Mouse (Mus musculus) liver, adult (tissue): Measurements from ENCODE around the gene Lasp1.

Source experiments
- GATA4 ChIP-seq: IDR thresholded peaks from 2 replicates; pipeline ENCODE4 v1.6.1; 2014; ENCODE audit warnings: mild to moderate bottlenecking, low read length; ENCODE audit not compliant: insufficient replicate concordance

Lasp1 gene

GRCm38 (mm10) chr11:97803847-97804246 is 5.0 kb downstream of the Lasp1 start:
- TF ChIP-seq GATA4: no peak

- TF ChIP-seq GATA4: no peak
Measured at GRCm38 (mm10) chr11:97804841-97805661, 6.3 kb downstream of the Lasp1 start.

GRCm38 (mm10) chr11:97805662-97806612 is 7.1 kb downstream of the Lasp1 start:
- TF ChIP-seq GATA4: no peak

- no peak for TF ChIP-seq GATA4
Measured at GRCm38 (mm10) chr11:97806613-97806964, 7.8 kb downstream of the Lasp1 start.

- no peak for TF ChIP-seq GATA4
Measured at GRCm38 (mm10) chr11:97807626-97808025, 8.8 kb downstream of the Lasp1 start.

GRCm38 (mm10) chr11:97808093-97808492 is 9.3 kb downstream of the Lasp1 start:
- no peak for TF ChIP-seq GATA4

GRCm38 (mm10) chr11:97808621-97809234 is 9.9 kb downstream of the Lasp1 start:
- TF ChIP-seq GATA4: no peak

GRCm38 (mm10) chr11:97809235-97810121 is 10.7 kb downstream of the Lasp1 start:
- TF ChIP-seq GATA4: no peak

GRCm38 (mm10) chr11:97810356-97810755 is 11.6 kb downstream of the Lasp1 start:
- TF ChIP-seq GATA4: no peak

GRCm38 (mm10) chr11:97810970-97811369 is 12.2 kb downstream of the Lasp1 start:
- no peak for TF ChIP-seq GATA4

GRCm38 (mm10) chr11:97811569-97812362 is 13.0 kb downstream of the Lasp1 start:
- no peak; the same call in 1 of the 2 replicates for TF ChIP-seq GATA4

- no peak for TF ChIP-seq GATA4
Measured at GRCm38 (mm10) chr11:97812491-97812921, 13.7 kb downstream of the Lasp1 start.

GRCm38 (mm10) chr11:97813085-97813484 is 14.3 kb downstream of the Lasp1 start:
- TF ChIP-seq GATA4: no peak

GRCm38 (mm10) chr11:97813746-97814515 is 15.1 kb downstream of the Lasp1 start:
- no peak for TF ChIP-seq GATA4
